Mouse (Mus musculus) heart, embryonic 13.5 days (tissue): ENCODE results near the gene Tmem109. TPM values are rescaled to one million over a fixed set of nuclear protein-coding genes. Genes with fewer than 3 reads are reported as not detected.

Experiments
- ATAC-seq: fragments of 200-750 bp; cut with Nextera tagmentation; 2 replicates; pipeline ENCODE4 v1.8.0; 2017; ENCODE audit warnings: moderate TSS enrichment; ENCODE audit not compliant: insufficient number of reproducible peaks, low FRiP score, low TSS enrichment; ENCODE audit errors: extremely low read depth
- H3K27ac ChIP-seq: fragments of 300-500 bp; sonication (generic); replicated peaks from 2 replicates; pipeline ENCODE4 v1.5.1; 2015; ENCODE audit warnings: moderate library complexity, mild to moderate bottlenecking, inconsistent platforms
- H3K27me3 ChIP-seq: fragments of 300-500 bp; sonication (generic); replicated peaks from 2 replicates; pipeline ENCODE4 v1.6.1; 2015; ENCODE audit warnings: mild to moderate bottlenecking, inconsistent platforms
- H3K36me3 ChIP-seq: fragments of 300-500 bp; sonication (generic); 2 replicates; pipeline ENCODE4 v1.6.1; 2015; ENCODE audit warnings: mild to moderate bottlenecking, inconsistent platforms
- H3K4me1 ChIP-seq: fragments of 300-500 bp; sonication (generic); 2 replicates; pipeline ENCODE4 v1.6.1; 2015; ENCODE audit warnings: inconsistent platforms
- H3K4me2 ChIP-seq: fragments of 300-500 bp; sonication (generic); 2 replicates; pipeline ENCODE4 v1.6.1; 2015; ENCODE audit warnings: inconsistent platforms, mild to moderate bottlenecking, moderate library complexity
- H3K4me3 ChIP-seq: fragments of 300-500 bp; sonication (generic); 2 replicates; pipeline ENCODE4 v1.5.1; 2015; ENCODE audit warnings: moderate library complexity, mild to moderate bottlenecking, inconsistent platforms
- H3K9ac ChIP-seq: fragments of 300-500 bp; sonication (generic); 2 replicates; pipeline ENCODE4 v1.6.1; 2015; ENCODE audit warnings: inconsistent platforms, mild to moderate bottlenecking, moderate library complexity
- H3K9me3 ChIP-seq: fragments of 300-500 bp; sonication (generic); 2 replicates; pipeline ENCODE4 v1.6.1; 2016; ENCODE audit warnings: inconsistent platforms
- WGBS: fragments of 180-500 bp; shearing (Covaris S2); methylation state at CpG from one replicate; pipeline ENCODE4 v1.1.7; 2015; ENCODE audit warnings: mixed read lengths; 5-methylcytosine and 5-hydroxymethylcytosine counted together
- polyA plus RNA-seq: library from polyadenylated mRNA; unstranded; fragments of >200 nt; fragmentation: Nextera tagmentation; extraction: Ambion mirVana; gene quantifications from 2 replicates; pipeline ENCODE4 v1.2.1, GENCODE M21; 2015

Tmem109 gene
- polyA plus RNA-seq, 1 experiment from 2014 or later, result 84.7 TPM

DNA sequence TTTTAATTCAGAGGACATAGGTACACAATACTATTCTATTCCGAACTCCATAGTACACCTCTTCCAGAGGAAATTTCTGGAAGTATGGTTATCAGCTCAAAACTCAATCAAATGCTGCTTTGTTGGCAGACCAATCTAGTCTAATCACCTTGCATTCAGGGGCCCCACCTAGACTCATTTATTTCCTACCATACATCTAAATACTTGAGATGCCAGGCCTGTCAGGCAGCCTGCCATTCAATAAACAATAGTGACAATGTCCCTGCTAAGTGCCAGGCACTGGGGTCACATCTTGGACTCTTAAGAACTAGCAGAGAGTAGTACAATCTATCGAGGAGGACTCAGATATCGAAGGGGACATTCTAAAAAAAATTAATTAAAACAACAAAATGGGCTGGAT is 10.4 kb upstream of the Tmem109 start:
- H3K4me3 ChIP-seq, result no peak overlapping the region
- no peak overlapping the region for H3K27ac ChIP-seq
- H3K9ac ChIP-seq, result no peak overlapping the region
- 83% methylated on average over 3 of the region's 3 CpGs for WGBS
- no peaks in the 10 kb centered on the region for H3K9me3 ChIP-seq
- no peaks in the 10 kb centered on the region for H3K27me3 ChIP-seq
- H3K4me2 ChIP-seq, result no peak overlapping the region
- no peak for ATAC-seq
- H3K4me1 ChIP-seq, result peaks cover 23% of the 10 kb centered on the region
- H3K36me3 ChIP-seq, result no peaks in the 10 kb centered on the region

DNA sequence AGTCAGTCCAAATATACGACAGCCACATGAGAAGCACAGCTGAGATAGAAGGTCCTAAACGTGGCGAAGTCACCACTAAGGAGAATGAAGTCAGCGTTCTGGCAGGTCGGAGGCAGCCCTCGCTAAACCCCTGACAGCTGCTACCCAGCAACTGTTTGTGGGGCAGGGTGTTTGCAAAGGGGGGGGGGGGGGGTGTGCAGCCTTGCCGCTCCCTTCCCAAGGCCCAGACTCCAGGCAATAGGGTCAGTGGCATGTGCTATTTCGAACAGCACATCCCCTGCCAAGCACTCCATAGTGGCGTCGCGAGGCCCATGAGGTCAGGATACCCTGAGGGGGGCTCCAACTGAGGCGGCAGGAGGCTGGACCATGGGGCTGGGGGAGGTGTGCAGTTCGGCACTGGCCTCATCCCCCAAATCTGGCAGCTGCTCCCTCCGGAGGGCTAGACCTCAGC is 801 bp downstream of the Tmem109 start:
- Histone ChIP-seq H3K36me3 (peaks cover 5% of the 10 kb centered on the region), H3K4me2 (peak overlapping the region; percentile 97), H3K4me3 (peak overlapping the region; percentile 72), H3K27me3 (no peaks in the 10 kb centered on the region), H3K9ac (peak overlapping the region; percentile 85), H3K4me1 (peaks cover 30% of the 10 kb centered on the region), H3K9me3 (peaks cover 21% of the 10 kb centered on the region), H3K27ac (peak overlapping the region; percentile 88)
- ATAC-seq, result peak; percentile 10; the same call in 1 of the 2 replicates
- 3% methylated on average over 14 of the region's 14 CpGs for whole genome bisulfite sequencing

DNA sequence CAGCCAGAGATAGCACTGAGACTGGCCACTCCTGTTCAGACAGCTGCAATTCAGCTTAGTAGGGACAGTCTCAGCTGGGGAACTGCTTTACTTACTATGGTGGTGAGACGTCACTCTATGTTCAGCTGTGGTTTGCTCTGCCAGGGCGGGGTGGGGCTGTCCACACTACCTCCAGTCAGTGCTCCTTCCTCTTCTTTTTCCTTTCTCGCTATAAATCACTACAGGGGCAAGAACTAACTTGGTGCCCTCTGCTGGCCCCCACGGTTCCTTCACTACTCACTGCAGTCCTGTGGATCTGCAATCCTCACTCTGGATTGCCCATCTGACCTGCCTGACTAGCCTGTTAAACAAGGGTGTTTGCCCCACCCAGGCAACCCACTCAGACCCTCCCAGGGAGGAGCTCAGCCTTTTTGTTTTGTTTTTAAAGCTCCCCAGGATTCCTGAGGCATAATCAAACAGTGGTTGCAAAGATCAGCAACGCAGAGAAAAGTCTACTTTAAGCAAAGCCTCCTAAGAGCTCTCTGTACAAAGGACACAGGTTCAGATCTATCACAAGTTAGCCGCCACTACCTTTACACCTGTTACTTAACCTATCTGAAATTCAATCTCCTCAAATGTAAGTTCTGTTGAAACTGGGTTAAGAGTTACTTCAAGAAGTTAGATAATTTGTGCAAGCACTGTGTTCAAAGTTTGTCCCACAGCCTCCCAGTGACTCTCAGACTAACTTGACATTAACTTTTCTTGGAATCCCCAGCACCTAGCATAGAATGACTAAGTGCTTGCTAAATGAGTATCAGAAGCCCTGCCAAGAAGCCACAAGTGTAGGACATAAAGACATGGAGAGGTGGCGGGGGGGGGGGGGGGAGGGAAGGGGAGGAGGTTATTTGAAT is 1.5 kb downstream of the Tmem109 start:
- Histone ChIP-seq H3K4me3 (peak overlapping the region; percentile 72), H3K27me3 (no peaks in the 10 kb centered on the region), H3K9ac (peak overlapping the region; percentile 85), H3K36me3 (peaks cover 5% of the 10 kb centered on the region), H3K4me1 (peaks cover 30% of the 10 kb centered on the region), H3K4me2 (peak overlapping the region; percentile 97), H3K27ac (0 out of 2 replicates have a peak overlapping the region, but pooled peaks have one; percentile 88), H3K9me3 (peaks cover 15% of the 10 kb centered on the region)
- no peak for ATAC-seq
- WGBS, result 55% methylated on average over 7 of the region's 7 CpGs

DNA sequence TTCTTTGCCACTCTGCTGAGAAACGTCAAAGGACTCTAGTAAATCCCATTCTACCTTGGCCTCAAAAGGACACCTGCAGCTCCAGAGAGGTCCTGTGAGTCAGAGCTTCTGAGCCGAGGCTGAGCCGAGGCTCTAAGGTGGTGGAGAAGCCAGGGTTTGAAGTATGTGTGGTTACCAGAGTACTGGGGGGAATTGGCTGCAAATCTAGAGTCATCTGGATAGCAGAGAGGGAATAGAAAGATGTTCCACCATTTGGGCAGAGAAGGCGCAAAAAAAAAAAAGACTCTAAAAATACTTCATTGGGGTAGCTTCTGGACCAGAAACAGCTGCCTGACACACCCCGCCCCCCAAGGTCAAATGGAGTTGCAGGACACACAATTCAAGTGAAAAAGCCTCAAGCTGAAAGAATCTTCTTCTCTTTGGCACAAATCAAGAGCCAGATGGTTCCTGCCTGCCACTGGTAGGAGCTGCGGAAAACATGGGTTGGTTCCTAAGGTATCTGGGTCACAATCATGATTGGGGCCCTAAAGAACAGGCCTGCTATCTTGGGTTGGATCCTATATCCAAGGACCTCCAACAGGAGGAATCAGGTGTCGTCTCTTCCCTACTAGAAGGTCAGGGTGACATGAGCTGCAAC is 3.5 kb downstream of the Tmem109 start:
- Histone ChIP-seq H3K36me3 (peaks cover 17% of the 10 kb centered on the region), H3K4me3 (no peak overlapping the region), H3K9ac (no peak overlapping the region), H3K27me3 (no peaks in the 10 kb centered on the region), H3K4me1 (peaks cover 30% of the 10 kb centered on the region), H3K9me3 (peaks cover 1% of the 10 kb centered on the region; the same call in 1 of the 2 replicates), H3K27ac (no peak overlapping the region), H3K4me2 (no peak overlapping the region)
- ATAC-seq, result no peak
- WGBS, result 83% methylated on average over 7 of the region's 7 CpGs

GRCm38 (mm10) chr19:10871328-10871961 is 10.4 kb downstream of the Tmem109 start:
- H3K4me3 ChIP-seq, result no peak overlapping the region
- H3K9ac ChIP-seq, result no peak overlapping the region
- H3K27me3 ChIP-seq, result no peaks in the 10 kb centered on the region
- no peak overlapping the region for H3K4me2 ChIP-seq
- H3K9me3 ChIP-seq, result no peaks in the 10 kb centered on the region
- 73% methylated on average over 14 of the region's 14 CpGs for WGBS
- H3K4me1 ChIP-seq, result peaks cover 24% of the 10 kb centered on the region
- H3K36me3 ChIP-seq, result peaks cover 43% of the 10 kb centered on the region
- no peak for ATAC-seq
- no peak overlapping the region for H3K27ac ChIP-seq

DNA sequence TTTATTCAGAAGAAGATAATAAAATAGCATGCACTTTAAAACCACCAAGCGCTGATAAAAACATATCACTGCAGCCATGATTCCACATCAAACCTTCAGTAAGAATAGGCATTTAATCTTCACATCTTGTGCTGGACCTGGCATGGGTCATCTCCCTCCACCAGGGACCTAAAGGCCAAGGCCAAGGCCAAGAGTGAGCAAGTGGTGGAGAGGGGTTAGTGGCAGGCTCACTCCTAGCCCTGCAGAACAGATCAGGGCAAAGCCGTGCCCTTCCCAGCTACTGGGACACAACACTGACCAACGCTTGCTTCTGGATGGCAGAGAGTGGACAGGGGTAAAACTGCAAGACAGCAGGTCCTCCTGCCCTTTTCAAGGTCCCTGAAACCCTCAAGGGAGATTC is 11.1 kb downstream of the Tmem109 start:
- Histone ChIP-seq H3K4me1 (peaks cover 24% of the 10 kb centered on the region), H3K4me2 (no peak overlapping the region), H3K27me3 (no peaks in the 10 kb centered on the region), H3K27ac (0 out of 2 replicates have a peak overlapping the region, but pooled peaks have one; percentile 2), H3K9me3 (no peaks in the 10 kb centered on the region), H3K36me3 (peaks cover 50% of the 10 kb centered on the region), H3K9ac (no peak overlapping the region), H3K4me3 (no peak overlapping the region)
- WGBS, result 88% methylated on average over 3 of the region's 3 CpGs
- no peak for ATAC-seq

GRCm38 (mm10) chr19:10869886-10870527 is 11.8 kb downstream of the Tmem109 start, which contains the start of gene Tmem132a:
Gene Tmem132a (minus strand): TSS chr19:10869940.
- H3K36me3 ChIP-seq, result peaks cover 57% of the 10 kb centered on the region
- ATAC-seq, result 0 out of 2 replicates have a peak, but pooled peaks have one; percentile 2
- H3K9ac ChIP-seq, result peak within 1 kb of the TSS; percentile 94
- peak within 1 kb of the TSS; percentile 69 for H3K27ac ChIP-seq
- no peaks in the 10 kb centered on the region for H3K27me3 ChIP-seq
- peak within 1 kb of the TSS; percentile 81 for H3K4me2 ChIP-seq
- no peaks in the 10 kb centered on the region for H3K9me3 ChIP-seq
- H3K4me1 ChIP-seq, result peaks cover 24% of the 10 kb centered on the region
- 6% methylated on average over 8 of the region's 8 CpGs for WGBS
- peak within 1 kb of the TSS; percentile 86 for H3K4me3 ChIP-seq

GRCm38 (mm10) chr19:10869241-10869885 is 12.4 kb downstream of the Tmem109 start:
- Histone ChIP-seq H3K9me3 (no peaks in the 10 kb centered on the region), H3K4me2 (peak overlapping the region; percentile 81), H3K27ac (peak overlapping the region; percentile 69), H3K4me1 (peaks cover 24% of the 10 kb centered on the region), H3K4me3 (peak overlapping the region; percentile 86), H3K9ac (peak overlapping the region; percentile 94), H3K27me3 (no peaks in the 10 kb centered on the region), H3K36me3 (peaks cover 62% of the 10 kb centered on the region)
- peak; percentile 73; the same call in 1 of the 2 replicates for ATAC-seq
- WGBS, result under 1% methylated on average over 42 of the region's 43 CpGs

GRCm38 (mm10) chr19:10868623-10869141 is 13.1 kb downstream of the Tmem109 start:
- WGBS, result under 1% methylated on average over 17 of the region's 17 CpGs
- Histone ChIP-seq H3K4me2 (peak overlapping the region; percentile 81), H3K9ac (peak overlapping the region; percentile 94), H3K27ac (no peak overlapping the region), H3K27me3 (no peaks in the 10 kb centered on the region), H3K4me1 (peaks cover 24% of the 10 kb centered on the region), H3K9me3 (no peaks in the 10 kb centered on the region), H3K4me3 (peak overlapping the region; percentile 86), H3K36me3 (peaks cover 62% of the 10 kb centered on the region)
- no peak for ATAC-seq

GRCm38 (mm10) chr19:10867946-10868622 is 13.7 kb downstream of the Tmem109 start:
- peak overlapping the region; percentile 94 for H3K9ac ChIP-seq
- no peak overlapping the region for H3K27ac ChIP-seq
- H3K4me2 ChIP-seq, result peak overlapping the region; percentile 81
- 45% methylated on average over 5 of the region's 5 CpGs for WGBS
- no peaks in the 10 kb centered on the region for H3K9me3 ChIP-seq
- H3K27me3 ChIP-seq, result no peaks in the 10 kb centered on the region
- ATAC-seq, result no peak
- peaks cover 24% of the 10 kb centered on the region for H3K4me1 ChIP-seq
- peak overlapping the region; percentile 86 for H3K4me3 ChIP-seq
- H3K36me3 ChIP-seq, result peaks cover 62% of the 10 kb centered on the region
